9 mouse cellular contexts compared by ENCODE assay signal in genomic region chr12:17666616-17667015, GRCm38 (mm10). TPM values are rescaled to one million over a fixed set of nuclear protein-coding genes. Genes with fewer than 3 reads are reported as not detected.
DNase-seq lines count a peak whose midpoint lies in the region; ATAC-seq and TF ChIP-seq lines count a peak whose summit lies in the region.
"Had no signal": no experiment of that assay in that cellular context is flagged by ENCODE, and none has a peak within 500 bp of the region (broad histone marks: within the 10 kb centered on the region; RNA-seq: fewer than 3 reads in every experiment).

No protein-coding gene starts in this region.

- WGBS in thymus, adult 2 months, result 78% methylated on average over 2 of the region's 2 CpGs
- 54% methylated on average over 2 of the region's 2 CpGs for WGBS in heart, embryonic 15.5 days
- 66% methylated on average over 2 of the region's 2 CpGs for WGBS in stomach, embryonic 16.5 days
- 85% methylated on average over 2 of the region's 2 CpGs for WGBS in midbrain, embryonic 15.5 days

- TF ChIP-seq CTCF in thymus, adult 2 months (IDR thresholded peaks at IDR 0.05; ENCODE audit: borderline replicate concordance, control insufficient read depth, extremely low read depth, insufficient read depth, low read length, poor library complexity), result peak; percentile 61; the same call in 1 of the 2 replicates

- DNase-seq in thymus, adult 2 months, result peak; percentile 53
- DNase-seq in thymus, adult 18-20 months, result no peak
- DNase-seq in kidney, postnatal 4 days, result peak; percentile 44 to 64
- DNase-seq in frontal cortex, postnatal 36 days (ENCODE audit: low spot score in 2 of 2), result no peak
- DNase-seq in embryo, embryonic 11 days, result no peak

- no peak overlapping the region for H3K4me3 ChIP-seq in thymus, adult 2 months (ENCODE audit: control insufficient read depth, insufficient read depth, low read length)
- no peak overlapping the region for H3K4me3 ChIP-seq in heart, embryonic 15.5 days
- H3K4me3 ChIP-seq in stomach, embryonic 16.5 days (replicated peaks; ENCODE audit: low read length), result no peak overlapping the region
- H3K4me3 ChIP-seq in midbrain, embryonic 15.5 days, result no peak overlapping the region
- H3K4me3 ChIP-seq: embryonic facial prominence, embryonic 12.5 days had no signal

- H3K4me1 ChIP-seq in thymus, adult 2 months (replicated peaks; ENCODE audit: control insufficient read depth, insufficient read depth, low read length), result no peaks in the 10 kb centered on the region; the same call in 1 of the 2 replicates
- H3K4me1 ChIP-seq in heart, embryonic 15.5 days (replicated peaks), result peaks cover 3% of the 10 kb centered on the region; the same call in 1 of the 2 replicates
- H3K4me1 ChIP-seq in stomach, embryonic 16.5 days (ENCODE audit: control insufficient read depth, insufficient read depth, low read length), result peaks cover 4% of the 10 kb centered on the region; the same call in 1 of the 2 replicates
- no peaks in the 10 kb centered on the region for H3K4me1 ChIP-seq in midbrain, embryonic 15.5 days

- no peaks in the 10 kb centered on the region for H3K27me3 ChIP-seq in thymus, adult 2 months (ENCODE audit: control insufficient read depth, insufficient read depth, low read length)
- no peaks in the 10 kb centered on the region for H3K27me3 ChIP-seq in heart, embryonic 15.5 days
- H3K27me3 ChIP-seq in stomach, embryonic 16.5 days (ENCODE audit: control insufficient read depth, insufficient read depth, low read length), result no peaks in the 10 kb centered on the region
- H3K27me3 ChIP-seq in midbrain, embryonic 15.5 days (replicated peaks), result no peaks in the 10 kb centered on the region
- H3K27me3 ChIP-seq: embryonic facial prominence, embryonic 12.5 days had no signal

- H3K27ac ChIP-seq in thymus, adult 2 months (ENCODE audit: control insufficient read depth, insufficient read depth, low read length), result no peak overlapping the region
- H3K27ac ChIP-seq in heart, embryonic 15.5 days, result no peak overlapping the region
- H3K27ac ChIP-seq in stomach, embryonic 16.5 days (ENCODE audit: low read length), result peak overlapping the region; percentile 50
- H3K27ac ChIP-seq in midbrain, embryonic 15.5 days, result no peak overlapping the region
- H3K27ac ChIP-seq: embryonic facial prominence, embryonic 12.5 days had no signal

- ATAC-seq in heart, embryonic 15.5 days (replicated peaks; ENCODE audit: insufficient number of reproducible peaks, insufficient read depth, low FRiP score, low read depth), result 0 out of 2 replicates have a peak, but pooled peaks have one; percentile 50
- no peak for ATAC-seq in stomach, embryonic 16.5 days (ENCODE audit: insufficient read depth, low FRiP score)
- no peak for ATAC-seq in midbrain, embryonic 15.5 days (replicated peaks)

- no peak overlapping the region for H3K9ac ChIP-seq in heart, embryonic 15.5 days
- H3K9ac ChIP-seq in stomach, embryonic 16.5 days (ENCODE audit: low read length), result no peak overlapping the region
- no peak overlapping the region for H3K9ac ChIP-seq in midbrain, embryonic 15.5 days
- H3K9ac ChIP-seq: embryonic facial prominence, embryonic 12.5 days had no signal

- TF ChIP-seq POLR2A in thymus, adult 2 months (IDR thresholded peaks at IDR 0.05; ENCODE audit: control insufficient read depth, extremely low read depth, insufficient read depth, low read length, poor library complexity), result no peak

- H3K36me3 ChIP-seq in thymus, adult 2 months (ENCODE audit: control insufficient read depth, insufficient read depth, low read length), result no peaks in the 10 kb centered on the region
- no peaks in the 10 kb centered on the region for H3K36me3 ChIP-seq in heart, embryonic 15.5 days
- no peaks in the 10 kb centered on the region for H3K36me3 ChIP-seq in stomach, embryonic 16.5 days (ENCODE audit: control insufficient read depth, insufficient read depth, low read length)
- no peaks in the 10 kb centered on the region for H3K36me3 ChIP-seq in midbrain, embryonic 15.5 days (replicated peaks)
- H3K36me3 ChIP-seq: embryonic facial prominence, embryonic 12.5 days had no signal

- no peak overlapping the region for H3K4me2 ChIP-seq in heart, embryonic 15.5 days
- H3K4me2 ChIP-seq in stomach, embryonic 16.5 days (ENCODE audit: low read depth, low read length), result no peak overlapping the region
- no peak overlapping the region for H3K4me2 ChIP-seq in midbrain, embryonic 15.5 days
- H3K4me2 ChIP-seq: embryonic facial prominence, embryonic 12.5 days had no signal

- no peaks in the 10 kb centered on the region for H3K9me3 ChIP-seq in heart, embryonic 15.5 days (replicated peaks)
- H3K9me3 ChIP-seq in stomach, embryonic 16.5 days (replicated peaks; ENCODE audit: control insufficient read depth, low read length), result no peaks in the 10 kb centered on the region
- no peaks in the 10 kb centered on the region for H3K9me3 ChIP-seq in midbrain, embryonic 15.5 days
- H3K9me3 ChIP-seq: embryonic facial prominence, embryonic 12.5 days had no signal

RNA-seq across cellular contexts. Expression of gene Hpcal1, which starts 24.0 kb away (rescaled TPM):
- 322 and 334 TPM in 2 replicates for polyA plus RNA-seq in thymus, adult 2 months (2012; rRNA removed)
- polyA plus RNA-seq in heart, embryonic 15.5 days (2015; fragmentation: Nextera tagmentation; extraction: Ambion mirVana), result 20.7 and 29.3 TPM in 2 replicates
- 64.1 and 72.2 TPM in 2 replicates for polyA plus RNA-seq in stomach, embryonic 16.5 days (2015; fragmentation: Nextera tagmentation; extraction: Ambion mirVana)
- polyA plus RNA-seq in midbrain, embryonic 15.5 days (2015; fragmentation: Nextera tagmentation; extraction: Ambion mirVana), result 92.6 and 97.2 TPM in 2 replicates

Comparison
In these comparisons a context has a peak if more than half of its experiments do, and no peak if none do; other contexts are left out.
1. DNase-seq: peak in thymus, adult 2 months (single experiment) and kidney, postnatal 4 days (2 of 2); none in thymus, adult 18-20 months (0 of 2), frontal cortex, postnatal 36 days (0 of 2) and embryo, embryonic 11 days (single experiment).